Mouse (Mus musculus) kidney, embryonic 14.5 days (tissue): ENCODE data around the gene Tent5b. TPM values are rescaled to one million over a fixed set of nuclear protein-coding genes. Genes with fewer than 3 reads are reported as not detected.
A peak's percentile ranks its signal among the peaks of the same experiment; 100 is the strongest.

Experiments used
- ATAC-seq: fragments of 200-750 bp; cut with Nextera tagmentation; 2 replicates; pipeline ENCODE4 v1.8.0; 2017; ENCODE audit warnings: moderate number of reproducible peaks, mild to moderate bottlenecking, moderate TSS enrichment, moderate library complexity; ENCODE audit not compliant: low FRiP score, low TSS enrichment
- H3K27ac ChIP-seq: fragments of 300-500 bp; sonication (generic); 2 replicates; pipeline ENCODE4 v1.5.1; 2014; ENCODE audit warnings: low read depth, mild to moderate bottlenecking, low read length, moderate library complexity, mixed read lengths
- H3K27me3 ChIP-seq: fragments of 300-500 bp; sonication (generic); 2 replicates; pipeline ENCODE4 v1.6.1; 2014; ENCODE audit warnings: mild to moderate bottlenecking, low read length; ENCODE audit not compliant: control insufficient read depth, insufficient read depth
- H3K36me3 ChIP-seq: fragments of 300-500 bp; sonication (generic); 2 replicates; pipeline ENCODE4 v1.6.1; 2014; ENCODE audit warnings: low read length, mixed read lengths; ENCODE audit not compliant: control insufficient read depth, insufficient read depth
- H3K4me1 ChIP-seq: fragments of 300-500 bp; sonication (generic); 2 replicates; pipeline ENCODE4 v1.6.1; 2014; ENCODE audit warnings: low read length, mixed read lengths; ENCODE audit not compliant: control insufficient read depth, insufficient read depth
- H3K4me2 ChIP-seq: fragments of 300-500 bp; sonication (generic); replicated peaks from 2 replicates; pipeline ENCODE4 v1.6.1; 2014; ENCODE audit warnings: low read depth, mild to moderate bottlenecking, low read length
- H3K4me3 ChIP-seq: fragments of 300-500 bp; sonication (generic); 2 replicates; pipeline ENCODE4 v1.5.1; 2014; ENCODE audit warnings: mild to moderate bottlenecking, low read length
- H3K9ac ChIP-seq: fragments of 300-500 bp; sonication (generic); 2 replicates; pipeline ENCODE4 v1.6.1; 2014; ENCODE audit warnings: low read depth, mild to moderate bottlenecking, low read length, moderate library complexity
- H3K9me3 ChIP-seq: fragments of 300-500 bp; sonication (generic); 2 replicates; pipeline ENCODE4 v1.6.1; 2016; ENCODE audit warnings: low read length; ENCODE audit not compliant: control insufficient read depth
- WGBS: fragments of 180-500 bp; shearing (Covaris S2); extraction: QIAGEN DNeasy Blood & Tissue Kit; methylation state at CpG from one replicate; pipeline ENCODE4 v1.1.7; 2014; 5-methylcytosine and 5-hydroxymethylcytosine counted together
- polyA plus RNA-seq: library from polyadenylated mRNA; unstranded; fragments of >200 nt; fragmentation: Nextera tagmentation; extraction: Ambion mirVana; gene quantifications from 2 replicates; pipeline ENCODE4 v1.2.1, GENCODE M21; 2014

Gene Tent5b
- polyA plus RNA-seq, 1 experiment from 2014 or later: 0.35 TPM

- no peak for ATAC-seq
- Histone ChIP-seq H3K4me2 (no peak overlapping the region), H3K27ac (no peak overlapping the region), H3K4me3 (no peak overlapping the region), H3K36me3 (no peaks in the 10 kb centered on the region), H3K4me1 (peaks cover 8% of the 10 kb centered on the region), H3K9ac (no peak overlapping the region), H3K9me3 (no peaks in the 10 kb centered on the region), H3K27me3 (peaks cover 28% of the 10 kb centered on the region)
- 26% methylated on average over 4 of the region's 4 CpGs for WGBS
Observed at GRCm38 (mm10) chr4:133481488-133481887, 1.6 kb downstream of the Tent5b start.

GRCm38 (mm10) chr4:133482479-133482878, 2.5 kb downstream of the Tent5b start:
- no peak for ATAC-seq
- 82% methylated on average over 3 of the region's 3 CpGs for WGBS
- Histone ChIP-seq H3K9me3 (no peaks in the 10 kb centered on the region), H3K27me3 (peaks cover 28% of the 10 kb centered on the region), H3K4me2 (no peak overlapping the region), H3K4me3 (no peak overlapping the region), H3K4me1 (peaks cover 8% of the 10 kb centered on the region), H3K36me3 (no peaks in the 10 kb centered on the region), H3K27ac (no peak overlapping the region), H3K9ac (no peak overlapping the region)

GRCm38 (mm10) chr4:133484266-133485025, 4.5 kb downstream of the Tent5b start:
- H3K4me3 ChIP-seq: peak overlapping the region; percentile 16
- H3K9ac ChIP-seq: peak overlapping the region; percentile 45
- peaks cover 13% of the 10 kb centered on the region for H3K4me1 ChIP-seq
- H3K36me3 ChIP-seq: no peaks in the 10 kb centered on the region
- ATAC-seq: no peak
- 11% methylated on average over 22 of the region's 22 CpGs for WGBS
- peak overlapping the region; percentile 38 for H3K4me2 ChIP-seq
- H3K9me3 ChIP-seq: no peaks in the 10 kb centered on the region
- peak overlapping the region; percentile 32; the same call in 1 of the 2 replicates for H3K27ac ChIP-seq
- peaks cover 19% of the 10 kb centered on the region for H3K27me3 ChIP-seq

- H3K36me3 ChIP-seq: no peaks in the 10 kb centered on the region
- whole genome bisulfite sequencing: 90% methylated on average over 28 of the region's 28 CpGs
- no peak overlapping the region for H3K9ac ChIP-seq
- no peak overlapping the region for H3K4me3 ChIP-seq
- no peak overlapping the region for H3K4me2 ChIP-seq
- no peak overlapping the region for H3K27ac ChIP-seq
- no peak for ATAC-seq
- H3K9me3 ChIP-seq: no peaks in the 10 kb centered on the region
- H3K4me1 ChIP-seq: peaks cover 17% of the 10 kb centered on the region
- peaks cover 11% of the 10 kb centered on the region for H3K27me3 ChIP-seq
Observed at GRCm38 (mm10) chr4:133485691-133486425, 5.9 kb downstream of the Tent5b start.

- no peak overlapping the region for H3K4me3 ChIP-seq
- ATAC-seq: no peak
- peaks cover 18% of the 10 kb centered on the region for H3K4me1 ChIP-seq
- no peaks in the 10 kb centered on the region for H3K9me3 ChIP-seq
- H3K27me3 ChIP-seq: peaks cover 4% of the 10 kb centered on the region; the same call in 1 of the 2 replicates
- H3K27ac ChIP-seq: no peak overlapping the region
- WGBS: 92% methylated on average over 26 of the region's 26 CpGs
- H3K9ac ChIP-seq: no peak overlapping the region
- H3K4me2 ChIP-seq: no peak overlapping the region
- H3K36me3 ChIP-seq: no peaks in the 10 kb centered on the region
Observed at GRCm38 (mm10) chr4:133486673-133487357, 6.9 kb downstream of the Tent5b start.

GRCm38 (mm10) chr4:133488619-133489392, 8.9 kb downstream of the Tent5b start:
- H3K4me3 ChIP-seq: no peak overlapping the region
- H3K27me3 ChIP-seq: 0 out of 2 replicates have a peak, but pooled peaks cover 4% of the 10 kb centered on the region
- H3K4me2 ChIP-seq: no peak overlapping the region
- no peaks in the 10 kb centered on the region for H3K9me3 ChIP-seq
- no peak overlapping the region for H3K9ac ChIP-seq
- whole genome bisulfite sequencing: 63% methylated on average over 20 of the region's 20 CpGs
- H3K27ac ChIP-seq: no peak overlapping the region
- no peak for ATAC-seq
- H3K4me1 ChIP-seq: peaks cover 22% of the 10 kb centered on the region
- H3K36me3 ChIP-seq: no peaks in the 10 kb centered on the region

- 49% methylated on average over 4 of the region's 4 CpGs for WGBS
- Histone ChIP-seq H3K9ac (no peak overlapping the region), H3K4me2 (no peak overlapping the region), H3K9me3 (no peaks in the 10 kb centered on the region), H3K4me3 (no peak overlapping the region), H3K4me1 (peaks cover 14% of the 10 kb centered on the region), H3K27ac (peak overlapping the region; percentile 67; the same call in 1 of the 2 replicates), H3K27me3 (no peaks in the 10 kb centered on the region), H3K36me3 (no peaks in the 10 kb centered on the region)
- no peak for ATAC-seq
Observed at GRCm38 (mm10) chr4:133489489-133490245, 9.7 kb downstream of the Tent5b start.

- H3K9me3 ChIP-seq: no peaks in the 10 kb centered on the region
- 34% methylated on average over 10 of the region's 10 CpGs for WGBS
- no peak overlapping the region for H3K27ac ChIP-seq
- ATAC-seq: no peak
- H3K27me3 ChIP-seq: peaks cover 18% of the 10 kb centered on the region
- no peak overlapping the region for H3K9ac ChIP-seq
- H3K4me3 ChIP-seq: no peak overlapping the region
- H3K4me2 ChIP-seq: no peak overlapping the region
- H3K4me1 ChIP-seq: peaks cover 14% of the 10 kb centered on the region
- H3K36me3 ChIP-seq: no peaks in the 10 kb centered on the region
Observed at GRCm38 (mm10) chr4:133491800-133492199, 11.9 kb downstream of the Tent5b start.
